Mouse (Mus musculus): ENCODE results near the gene Spice1. TPM values are rescaled to one million over a fixed set of nuclear protein-coding genes. Genes with fewer than 3 reads are reported as not detected.

Spice1 gene
- total RNA-seq, 2 experiments from 2014 or later: 19.9 to 21.3 TPM

GRCm38 (mm10) chr16:44361921-44362890, 15.3 kb downstream of the Spice1 start:
- DNase-seq (ENCODE audit: low spot score in 2 of 2): no peak

- DNase-seq (ENCODE audit: low spot score in 2 of 2): no peak
Observed at GRCm38 (mm10) chr16:44365522-44365921, 18.6 kb downstream of the Spice1 start.

GRCm38 (mm10) chr16:44375459-44375858, 28.5 kb downstream of the Spice1 start:
- no peak for DNase-seq (ENCODE audit: low spot score in 2 of 2)

DNA sequence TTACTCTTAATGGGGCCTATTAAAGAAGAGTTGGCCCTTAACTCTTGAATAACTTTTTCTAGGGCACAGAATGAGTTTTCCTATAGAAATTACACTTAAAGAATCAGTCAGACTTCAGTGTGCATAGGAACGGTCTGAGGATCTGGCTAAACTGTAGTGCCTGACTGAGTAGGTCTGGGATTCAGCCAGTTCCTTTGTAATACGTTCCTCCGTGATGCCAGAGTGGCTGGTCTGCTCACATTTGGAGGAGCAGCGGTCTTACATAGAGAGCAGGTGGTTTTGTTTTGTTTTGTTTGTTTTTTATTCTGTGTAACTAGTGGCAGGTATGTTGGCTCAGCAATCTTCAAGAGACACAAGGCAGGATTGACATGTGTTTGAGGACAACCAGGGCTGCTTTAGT, 33.1 kb downstream of the Spice1 start:
- DNase-seq (ENCODE audit: low spot score in 2 of 2): no peak

- no peak for DNase-seq (ENCODE audit: low spot score in 2 of 2)
Observed at GRCm38 (mm10) chr16:44381578-44381977, 34.7 kb downstream of the Spice1 start.

DNA sequence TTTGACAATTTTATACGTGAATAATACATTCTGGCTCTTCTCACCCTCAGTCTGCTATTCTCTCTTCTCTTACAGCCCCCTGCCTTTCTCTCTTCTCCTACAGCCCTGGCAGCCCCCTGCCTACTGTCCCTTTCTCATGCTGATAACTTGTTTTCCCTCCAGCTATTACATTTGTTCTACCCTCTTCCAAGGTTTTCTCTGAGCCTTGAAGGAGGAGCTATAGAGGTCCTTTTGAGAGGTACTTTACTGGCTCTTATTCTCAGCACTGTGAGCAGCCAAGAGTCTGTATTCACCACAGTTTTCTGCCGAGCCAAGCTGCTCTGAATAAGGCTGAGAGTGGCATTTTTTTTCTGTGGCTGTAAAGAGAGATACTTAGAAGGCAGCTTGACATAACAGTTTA, 36.6 kb downstream of the Spice1 start:
- no peak for DNase-seq (ENCODE audit: low spot score in 2 of 2)

- no peak for DNase-seq (ENCODE audit: low spot score in 2 of 2)
Observed at GRCm38 (mm10) chr16:44384251-44384650, 37.3 kb downstream of the Spice1 start.

DNA sequence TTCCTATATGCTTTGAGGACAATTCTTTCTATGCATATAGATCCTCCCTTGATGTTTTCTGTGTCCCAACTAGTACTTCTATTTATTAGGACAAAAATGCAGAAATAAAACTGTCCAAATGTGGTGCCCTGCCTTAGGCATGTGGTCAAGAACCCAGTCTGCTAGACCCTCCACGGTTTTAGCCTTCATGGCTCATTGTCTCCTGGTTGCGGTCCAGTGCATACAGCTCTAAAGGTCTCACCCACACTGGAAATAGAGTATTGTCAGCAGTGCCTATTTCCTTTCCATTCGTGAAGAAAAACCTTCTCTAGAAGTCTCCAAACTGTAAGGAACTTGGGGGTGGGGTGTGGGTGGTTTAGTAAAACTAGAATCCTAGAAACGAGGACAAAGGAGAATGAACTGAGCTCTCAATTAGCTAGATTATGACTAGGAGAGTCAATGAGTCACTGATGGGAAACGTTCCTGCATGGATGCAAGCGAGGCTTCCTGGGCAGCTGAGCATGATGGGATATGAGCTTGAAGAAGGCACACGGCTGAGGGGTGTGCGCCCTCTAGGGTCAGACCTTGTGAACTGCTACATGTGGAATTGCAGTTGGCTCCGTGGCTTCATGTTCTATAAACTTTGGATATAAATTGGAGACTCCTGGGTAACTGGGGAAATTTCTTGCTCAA, 45.1 kb downstream of the Spice1 start:
- DNase-seq (ENCODE audit: low spot score in 2 of 2): peak in 1 of 2 experiments; percentile 11

DNA sequence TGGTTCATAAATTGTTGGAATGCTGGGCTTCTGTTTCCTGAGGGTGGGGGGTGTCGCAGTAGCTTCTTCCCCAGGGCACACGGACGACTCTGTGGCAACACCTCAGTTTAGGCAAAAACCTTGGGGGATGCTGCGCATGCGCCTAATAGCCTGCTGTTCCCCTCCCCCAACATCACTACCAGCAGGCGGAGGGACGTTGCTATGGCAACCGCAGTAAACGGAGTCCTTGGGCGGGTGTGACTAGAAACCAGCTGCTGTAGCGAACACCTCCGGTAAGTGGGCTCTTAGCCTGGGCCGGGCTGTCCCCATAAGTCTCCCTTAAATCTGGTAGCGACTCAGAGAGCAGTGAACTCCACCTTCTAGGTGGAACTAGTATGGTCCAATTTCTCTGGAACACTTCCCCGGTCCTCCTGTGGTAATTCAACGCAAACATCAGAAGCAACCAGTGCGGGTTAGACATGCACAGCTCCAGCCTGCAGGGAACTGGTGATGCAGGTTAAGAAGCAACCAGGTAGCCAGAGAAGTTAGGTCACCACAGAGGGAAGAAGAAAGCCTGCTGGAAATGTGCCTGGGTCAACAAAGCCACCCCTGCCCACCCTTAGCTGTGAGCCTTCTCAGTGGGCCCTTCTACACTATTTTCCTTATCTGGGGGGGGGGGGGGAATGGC, 47.8 kb downstream of the Spice1 start, which contains the start of gene Cfap44:
Cfap44 (plus strand) TSS at position 220 of the 667 bp plus-strand sequence.
- peak; percentile 38 to 61 for DNase-seq (ENCODE audit: low spot score in 2 of 2)

- no peak for DNase-seq (ENCODE audit: low spot score in 2 of 2)
Observed at GRCm38 (mm10) chr16:44404933-44405332, 58.0 kb downstream of the Spice1 start.

GRCm38 (mm10) chr16:44407211-44407610, 60.3 kb downstream of the Spice1 start:
- DNase-seq (ENCODE audit: low spot score in 2 of 2): no peak

GRCm38 (mm10) chr16:44408290-44408689, 61.4 kb downstream of the Spice1 start:
- no peak for DNase-seq (ENCODE audit: low spot score in 2 of 2)

- DNase-seq (ENCODE audit: low spot score in 2 of 2): no peak
Observed at GRCm38 (mm10) chr16:44410176-44410575, 63.3 kb downstream of the Spice1 start.

DNA sequence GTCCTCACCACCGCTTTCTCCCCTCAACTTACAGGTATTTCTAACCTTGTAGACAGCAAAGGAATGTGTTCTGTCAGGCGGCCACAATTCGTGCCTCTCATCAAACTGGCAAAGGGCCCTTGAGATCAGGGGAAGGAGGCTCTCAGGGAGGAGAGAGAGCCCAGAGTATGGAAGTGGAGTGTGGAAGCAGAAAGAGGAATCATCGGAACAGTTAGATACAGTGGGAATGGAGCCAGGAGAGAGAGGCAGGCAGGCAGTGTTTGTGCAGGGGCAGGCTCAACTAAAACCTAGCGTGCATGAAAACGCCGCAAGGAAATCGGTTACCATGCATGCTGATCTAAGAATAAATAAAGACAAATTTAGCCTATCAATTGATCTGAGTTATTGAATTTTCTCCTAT, 70.7 kb downstream of the Spice1 start:
- DNase-seq (ENCODE audit: low spot score in 2 of 2): no peak

DNA sequence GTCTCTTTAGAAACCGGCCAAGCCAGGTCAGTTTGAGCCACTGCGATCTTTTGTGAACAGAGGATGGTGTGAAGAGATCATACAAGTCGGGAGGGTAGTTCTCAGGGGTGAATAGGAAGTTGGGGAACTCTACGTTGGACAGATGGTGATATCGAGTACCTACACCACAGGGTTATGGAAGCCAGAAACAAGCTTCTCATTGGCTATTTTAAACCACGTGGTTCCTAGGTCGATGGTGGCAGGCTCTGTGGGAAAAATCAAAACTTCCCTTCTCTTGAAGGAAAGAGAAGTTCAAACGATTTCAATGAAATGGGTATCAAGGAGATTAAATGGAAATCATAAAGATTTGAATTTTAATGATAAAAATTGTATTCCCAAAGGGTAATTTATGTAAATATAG, 74.8 kb downstream of the Spice1 start:
- DNase-seq (ENCODE audit: low spot score in 2 of 2): no peak

GRCm38 (mm10) chr16:44423499-44423898, 76.6 kb downstream of the Spice1 start:
- DNase-seq (ENCODE audit: low spot score in 2 of 2): no peak

DNA sequence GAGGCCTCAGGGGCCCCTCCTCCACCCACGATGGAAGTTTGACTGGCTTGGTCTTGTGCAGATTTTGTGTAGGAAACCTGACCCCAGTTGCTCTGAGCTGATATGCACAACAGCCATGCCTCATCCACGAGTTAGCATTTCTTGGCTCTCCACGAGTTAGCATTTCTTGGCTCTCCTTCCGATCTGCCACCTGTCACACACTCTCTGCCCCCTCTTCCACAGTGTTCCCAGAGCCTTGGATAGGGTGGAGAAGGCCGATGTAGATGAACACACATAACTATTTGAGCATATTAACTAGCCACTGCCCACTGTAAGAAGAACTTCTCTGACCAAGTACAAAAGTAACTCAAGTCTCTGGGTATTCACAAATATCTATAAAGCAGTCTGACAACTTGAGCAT, 81.5 kb downstream of the Spice1 start:
- DNase-seq (ENCODE audit: low spot score in 2 of 2): no peak

DNA sequence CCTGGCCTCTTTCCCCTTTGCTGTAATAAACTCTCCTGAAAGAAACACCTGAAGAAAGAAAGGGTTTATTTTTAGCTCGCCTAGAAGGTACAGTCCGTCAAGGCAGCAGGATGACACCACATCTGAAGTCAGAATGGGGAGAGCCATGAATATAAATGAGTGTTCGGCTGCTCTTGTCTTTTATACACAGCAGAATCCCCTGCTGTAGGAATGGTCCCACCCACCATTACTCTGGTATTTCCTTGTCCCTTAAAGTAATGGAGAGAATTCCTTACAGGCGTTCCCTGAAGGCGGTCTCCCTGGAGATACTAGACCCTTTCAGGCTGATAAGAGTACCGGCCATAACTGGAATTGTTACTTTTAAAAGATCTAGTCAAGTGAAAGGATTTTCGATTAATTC, 83.1 kb downstream of the Spice1 start:
- DNase-seq (ENCODE audit: low spot score in 2 of 2): no peak

DNA sequence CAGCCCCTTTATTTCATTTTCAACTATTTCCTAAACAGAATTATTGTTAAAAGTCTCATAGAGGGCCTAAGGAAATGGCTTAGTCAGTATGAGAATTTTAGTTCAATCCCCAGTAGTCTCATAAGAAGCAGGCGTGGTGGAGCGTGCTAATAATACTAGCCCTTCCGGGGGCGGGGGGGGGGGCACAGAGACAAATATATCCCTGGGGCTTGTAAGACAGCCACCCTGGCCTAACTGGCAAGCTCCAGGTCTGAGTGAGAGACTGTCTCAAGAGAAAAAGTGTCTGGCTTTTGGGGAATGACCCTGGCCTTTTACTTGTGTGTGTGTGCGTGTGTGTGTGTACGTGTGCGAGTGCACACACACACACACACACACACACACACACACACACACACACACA, 88.0 kb downstream of the Spice1 start:
- no peak for DNase-seq (ENCODE audit: low spot score in 2 of 2)

GRCm38 (mm10) chr16:44435481-44435880, 88.6 kb downstream of the Spice1 start:
- DNase-seq (ENCODE audit: low spot score in 2 of 2): no peak

Measured in adrenal gland, postnatal 4 days (tissue).